Mouse (Mus musculus): ENCODE measurements around the gene Krtap5-4. TPM values are rescaled to one million over a fixed set of nuclear protein-coding genes. Genes with fewer than 3 reads are reported as not detected.
"Not testable (repeated sequence)": the region's sequence is repeated elsewhere in the genome, so short reads cannot be mapped to it uniquely, and the experiment has no call there.

Krtap5-4 gene
- total and polyA plus RNA-seq, 2 experiments from 2014 or later: not detected

- no peak overlapping the region for H3K4me2 ChIP-seq (ENCODE audit: low read depth, low read length, poor library complexity, severe bottlenecking)
- H3K9ac ChIP-seq (replicated peaks; ENCODE audit: low read length, poor library complexity, severe bottlenecking): no peak overlapping the region
- ATAC-seq (ENCODE audit: low FRiP score) (no peak), DNase-seq (ENCODE audit: low spot score) (no peak)
- no peak for TF ChIP-seq CTCF (IDR thresholded peaks at IDR 0.05)
- H3K36me3 ChIP-seq (ENCODE audit: insufficient read depth, low read length): no peaks in the 10 kb centered on the region
- WGBS: 94% methylated on average over 6 of the region's 6 CpGs
- H3K9me3 ChIP-seq (ENCODE audit: low read length): no peaks in the 10 kb centered on the region
- no peak overlapping the region for H3K4me3 ChIP-seq (ENCODE audit: low read depth, low read length)
- H3K27me3 ChIP-seq (ENCODE audit: insufficient read depth, low read length): no peaks in the 10 kb centered on the region
- no peak overlapping the region for H3K27ac ChIP-seq (ENCODE audit: low read depth, low read length)
- H3K4me1 ChIP-seq (ENCODE audit: insufficient read depth, low read length): no peaks in the 10 kb centered on the region
Measured at GRCm38 (mm10) chr7:142322641-142323040, 19.3 kb downstream of the Krtap5-4 start.

- Histone ChIP-seq H3K4me3 (ENCODE audit: low read depth, low read length) (no peak overlapping the region), H3K4me2 (ENCODE audit: low read depth, low read length, poor library complexity, severe bottlenecking) (no peak overlapping the region), H3K4me1 (ENCODE audit: insufficient read depth, low read length) (no peaks in the 10 kb centered on the region), H3K9me3 (ENCODE audit: low read length) (no peaks in the 10 kb centered on the region), H3K36me3 (ENCODE audit: insufficient read depth, low read length) (no peaks in the 10 kb centered on the region), H3K9ac (replicated peaks; ENCODE audit: low read length, poor library complexity, severe bottlenecking) (no peak overlapping the region), H3K27me3 (ENCODE audit: insufficient read depth, low read length) (no peaks in the 10 kb centered on the region), H3K27ac (ENCODE audit: low read depth, low read length) (no peak overlapping the region)
- no peak for DNase-seq (ENCODE audit: low spot score)
- whole genome bisulfite sequencing: 90% methylated on average over 12 of the region's 12 CpGs
- ATAC-seq (ENCODE audit: low FRiP score): no peak
- TF ChIP-seq CTCF (IDR thresholded peaks at IDR 0.05): no peak
Measured at GRCm38 (mm10) chr7:142323396-142324117, 20.2 kb downstream of the Krtap5-4 start.

GRCm38 (mm10) chr7:142326714-142327445, 23.5 kb downstream of the Krtap5-4 start:
- no peak for ATAC-seq (ENCODE audit: low FRiP score)
- H3K9ac ChIP-seq (replicated peaks; ENCODE audit: low read length, poor library complexity, severe bottlenecking): no peak overlapping the region
- H3K27me3 ChIP-seq (ENCODE audit: insufficient read depth, low read length): no peaks in the 10 kb centered on the region
- no peaks in the 10 kb centered on the region for H3K36me3 ChIP-seq (ENCODE audit: insufficient read depth, low read length)
- no peak overlapping the region for H3K4me2 ChIP-seq (ENCODE audit: low read depth, low read length, poor library complexity, severe bottlenecking)
- no peaks in the 10 kb centered on the region for H3K4me1 ChIP-seq (ENCODE audit: insufficient read depth, low read length)
- TF ChIP-seq CTCF (IDR thresholded peaks at IDR 0.05): no peak
- H3K4me3 ChIP-seq (ENCODE audit: low read depth, low read length): no peak overlapping the region
- no peak for DNase-seq (ENCODE audit: low spot score)
- WGBS: 60% methylated on average over 9 of the region's 9 CpGs
- no peaks in the 10 kb centered on the region for H3K9me3 ChIP-seq (ENCODE audit: low read length)
- H3K27ac ChIP-seq (ENCODE audit: low read depth, low read length): no peak overlapping the region

DNA sequence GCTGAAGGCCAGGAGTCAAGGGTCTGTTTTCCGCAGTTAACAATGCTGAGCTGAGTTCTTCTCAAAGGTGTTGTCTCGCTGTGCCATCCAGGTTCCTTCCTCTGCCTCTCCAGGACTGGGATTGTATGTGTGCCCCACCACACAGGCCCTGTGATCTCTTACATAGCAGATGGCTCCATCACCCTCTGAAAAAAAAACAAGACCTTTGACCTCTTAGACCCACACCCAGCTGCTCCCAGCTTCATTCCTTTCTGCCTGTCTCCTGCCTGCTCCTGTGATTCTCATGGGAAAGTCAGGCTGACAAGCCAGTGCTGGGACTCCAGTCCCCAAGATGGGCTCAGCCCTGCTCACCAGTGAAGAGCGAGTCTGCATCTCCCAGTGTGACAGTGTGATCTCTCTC, 25.2 kb downstream of the Krtap5-4 start:
- Histone ChIP-seq H3K4me1 (ENCODE audit: insufficient read depth, low read length) (no peaks in the 10 kb centered on the region), H3K4me3 (ENCODE audit: low read depth, low read length) (no peak overlapping the region), H3K27me3 (ENCODE audit: insufficient read depth, low read length) (no peaks in the 10 kb centered on the region), H3K27ac (ENCODE audit: low read depth, low read length) (no peak overlapping the region), H3K4me2 (ENCODE audit: low read depth, low read length, poor library complexity, severe bottlenecking) (no peak overlapping the region), H3K36me3 (ENCODE audit: insufficient read depth, low read length) (no peaks in the 10 kb centered on the region), H3K9me3 (ENCODE audit: low read length) (no peaks in the 10 kb centered on the region), H3K9ac (replicated peaks; ENCODE audit: low read length, poor library complexity, severe bottlenecking) (no peak overlapping the region)
- no peak for TF ChIP-seq CTCF (IDR thresholded peaks at IDR 0.05)
- 62% methylated on average over 3 of the region's 3 CpGs for WGBS
- DNase-seq (ENCODE audit: low spot score): no peak
- ATAC-seq (ENCODE audit: low FRiP score): no peak

DNA sequence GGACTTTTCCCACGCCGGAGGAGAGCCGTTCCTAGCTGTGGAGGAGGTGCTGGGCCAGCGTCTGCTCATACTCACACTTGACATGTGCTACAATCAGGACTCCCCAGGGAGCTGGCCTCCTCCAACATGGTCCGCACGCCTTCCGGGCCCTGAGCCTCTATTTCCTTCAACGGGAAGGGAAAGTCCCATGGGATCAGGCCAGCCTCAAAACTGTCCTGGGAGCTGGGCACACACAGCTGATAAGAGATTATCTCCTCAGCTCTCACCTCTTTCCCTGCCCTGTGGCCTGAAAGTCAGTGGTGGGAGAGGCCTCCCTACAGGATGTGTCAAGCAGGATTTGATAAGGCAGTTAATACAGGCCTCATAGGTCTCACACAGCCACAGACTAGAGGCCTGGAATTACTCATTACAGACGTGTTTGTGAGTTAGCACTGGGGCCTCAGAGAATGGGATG, 26.9 kb downstream of the Krtap5-4 start:
- no peaks in the 10 kb centered on the region for H3K36me3 ChIP-seq (ENCODE audit: insufficient read depth, low read length)
- H3K4me2 ChIP-seq (ENCODE audit: low read depth, low read length, poor library complexity, severe bottlenecking): no peak overlapping the region
- H3K4me1 ChIP-seq (ENCODE audit: insufficient read depth, low read length): no peaks in the 10 kb centered on the region
- H3K9me3 ChIP-seq (ENCODE audit: low read length): no peaks in the 10 kb centered on the region
- H3K27ac ChIP-seq (ENCODE audit: low read depth, low read length): no peak overlapping the region
- H3K4me3 ChIP-seq (ENCODE audit: low read depth, low read length): no peak overlapping the region
- DNase-seq (ENCODE audit: low spot score) (no peak), ATAC-seq (ENCODE audit: low FRiP score) (no peak)
- 76% methylated on average over 9 of the region's 9 CpGs for whole genome bisulfite sequencing
- H3K27me3 ChIP-seq (ENCODE audit: insufficient read depth, low read length): no peaks in the 10 kb centered on the region
- TF ChIP-seq CTCF (IDR thresholded peaks at IDR 0.05): no peak
- H3K9ac ChIP-seq (replicated peaks; ENCODE audit: low read length, poor library complexity, severe bottlenecking): no peak overlapping the region

DNA sequence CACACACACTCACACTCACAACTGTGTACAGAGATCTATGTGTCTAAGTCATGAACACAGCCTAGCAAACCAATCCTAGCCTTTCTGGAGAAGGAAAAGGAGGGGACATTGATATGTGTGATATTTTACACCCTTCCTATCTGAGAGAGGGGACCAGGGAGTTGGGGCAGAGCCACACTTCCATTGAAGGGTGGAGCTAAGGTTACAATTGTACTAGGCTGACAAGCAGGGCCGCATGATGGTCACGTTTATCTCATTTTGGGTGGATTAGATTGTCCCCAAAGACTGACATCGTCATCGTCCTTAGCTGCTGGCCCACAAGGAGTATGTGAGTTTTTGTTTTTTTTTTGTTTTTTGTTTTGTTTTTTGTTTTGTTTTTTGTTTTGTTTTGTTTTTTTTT, 27.9 kb downstream of the Krtap5-4 start:
- H3K4me3 ChIP-seq (ENCODE audit: low read depth, low read length): no peak overlapping the region
- no peak for TF ChIP-seq CTCF (IDR thresholded peaks at IDR 0.05)
- no peaks in the 10 kb centered on the region for H3K4me1 ChIP-seq (ENCODE audit: insufficient read depth, low read length)
- H3K9me3 ChIP-seq (ENCODE audit: low read length): no peaks in the 10 kb centered on the region
- no peaks in the 10 kb centered on the region for H3K27me3 ChIP-seq (ENCODE audit: insufficient read depth, low read length)
- no peak overlapping the region for H3K27ac ChIP-seq (ENCODE audit: low read depth, low read length)
- DNase-seq (ENCODE audit: low spot score) (no peak), ATAC-seq (ENCODE audit: low FRiP score) (no peak)
- no peak overlapping the region for H3K4me2 ChIP-seq (ENCODE audit: low read depth, low read length, poor library complexity, severe bottlenecking)
- WGBS: 87% methylated on average over 4 of the region's 4 CpGs
- no peaks in the 10 kb centered on the region for H3K36me3 ChIP-seq (ENCODE audit: insufficient read depth, low read length)
- no peak overlapping the region for H3K9ac ChIP-seq (replicated peaks; ENCODE audit: low read length, poor library complexity, severe bottlenecking)

DNA sequence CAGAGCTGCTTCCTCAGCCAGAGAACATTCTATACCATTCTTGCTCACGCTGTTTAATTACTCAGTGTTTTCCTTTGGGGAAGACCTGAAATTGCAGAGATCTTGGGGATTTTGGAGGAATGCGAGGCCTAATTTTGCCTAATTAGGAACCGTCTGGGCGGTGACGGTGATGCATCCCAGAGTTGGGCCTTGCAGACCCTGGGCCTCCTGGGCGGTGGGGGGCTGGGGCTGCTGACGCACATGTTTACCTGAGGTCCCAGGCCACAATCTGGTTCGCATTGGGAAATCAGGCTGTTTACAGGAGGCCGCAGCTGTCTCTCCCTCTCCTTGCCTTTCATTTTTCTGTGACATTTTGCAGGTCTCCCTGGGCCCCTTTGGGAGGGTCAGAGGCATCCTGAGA, 29.4 kb downstream of the Krtap5-4 start:
- not testable (repeated sequence) for H3K9me3 ChIP-seq (ENCODE audit: low read length); ATAC-seq (ENCODE audit: low FRiP score); H3K36me3 ChIP-seq (ENCODE audit: insufficient read depth, low read length); H3K4me3 ChIP-seq (ENCODE audit: low read depth, low read length); H3K27ac ChIP-seq (ENCODE audit: low read depth, low read length); DNase-seq (ENCODE audit: low spot score); H3K9ac ChIP-seq (replicated peaks; ENCODE audit: low read length, poor library complexity, severe bottlenecking); H3K4me1 ChIP-seq (ENCODE audit: insufficient read depth, low read length); H3K27me3 ChIP-seq (ENCODE audit: insufficient read depth, low read length); H3K4me2 ChIP-seq (ENCODE audit: low read depth, low read length, poor library complexity, severe bottlenecking)
- WGBS: 62% methylated on average over 2 of the region's 9 CpGs

All from midbrain, postnatal 0 days (tissue).